Mouse (Mus musculus) ES-Bruce4 (cell line): ENCODE data around the gene U2af1.

Experiments
- CTCF ChIP-seq: IDR thresholded peaks from one replicate; pipeline ENCODE4 v1.8.1; 2011; ENCODE audit warnings: low read depth, low read length
- EP300 ChIP-seq: IDR thresholded peaks from 2 replicates; pipeline ENCODE4 v1.6.1; 2011; ENCODE audit warnings: low read depth, low read length; ENCODE audit not compliant: insufficient read depth

DNA sequence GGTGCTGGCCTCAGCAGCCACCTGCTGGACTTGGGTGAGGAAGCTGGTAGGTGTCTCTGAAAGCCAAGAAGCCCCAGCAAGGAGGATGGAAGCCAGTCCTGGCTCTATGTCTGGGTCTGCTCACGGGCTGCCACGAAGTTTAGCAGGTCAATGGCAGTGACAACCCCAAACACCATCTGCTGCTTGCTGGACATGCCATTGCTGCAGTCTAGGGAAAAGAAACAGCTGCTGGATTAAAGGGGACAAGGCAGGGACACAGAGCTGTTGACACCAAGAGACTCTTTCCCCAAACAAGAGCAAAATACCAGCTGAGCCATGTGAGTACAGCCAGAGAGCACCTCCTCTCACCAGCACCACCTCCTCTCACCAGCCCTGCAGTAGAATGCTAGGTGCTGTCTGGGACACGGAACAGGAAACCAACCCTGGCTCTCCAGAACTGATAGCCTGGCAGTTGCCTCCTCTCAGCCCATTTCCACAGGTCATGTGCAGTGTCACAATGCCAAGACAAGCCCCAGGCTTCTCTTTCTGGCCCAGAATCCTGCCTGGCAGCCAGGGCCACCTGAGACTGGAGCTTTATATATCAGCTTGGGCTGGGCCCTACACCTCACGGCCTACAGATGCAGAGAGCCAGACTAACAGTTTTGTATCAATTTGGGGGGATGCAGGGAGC lies 45.5 kb downstream of the U2af1 start:
- TF ChIP-seq CTCF (no peak), EP300 (no peak)
